Mouse (Mus musculus) layer of hippocampus, postnatal 14 days (tissue): Measurements from ENCODE around the gene Nop56. TPM values are rescaled to one million over a fixed set of nuclear protein-coding genes. Genes with fewer than 3 reads are reported as not detected.

ENCODE experiments used
- DNase-seq, 2 experiments: peaks; one replicate each; pipeline ENCODE4 v3.0.0; 2021 to 2022; ENCODE audit warnings: low spot score in 2 of 2, mixed read lengths in 1 of 2
- long read RNA-seq, 2 experiments: library from polyadenylated mRNA; stranded (forward); transcript quantifications; one replicate each; pipeline ENCODE4 v2.0.0; 2021
- total RNA-seq, 2 experiments: library from RNA; stranded (reverse); gene quantifications; 2 replicates each; pipeline ENCODE4 v1.2.3; 2021

The Nop56 gene
- total RNA-seq: 100 to 1,000 TPM; 131 to 173 TPM
- long read RNA-seq, experiment 1, transcript Nop56-202 (12 exons, 1,877 nt): major isoform, 35 of 78 reads
- long read RNA-seq, experiment 1, partial matches to known transcripts: 17 of 78 reads
- long read RNA-seq, experiment 1, other reads (novel, unspliced or antisense): 26 of 78 reads
- long read RNA-seq, experiment 2, transcript Nop56-202 (12 exons, 1,877 nt): major isoform, 56 of 122 reads
- long read RNA-seq, experiment 2, partial matches to known transcripts: 19 of 122 reads
- long read RNA-seq, experiment 2, other reads (novel, unspliced or antisense): 44 of 122 reads

DNA sequence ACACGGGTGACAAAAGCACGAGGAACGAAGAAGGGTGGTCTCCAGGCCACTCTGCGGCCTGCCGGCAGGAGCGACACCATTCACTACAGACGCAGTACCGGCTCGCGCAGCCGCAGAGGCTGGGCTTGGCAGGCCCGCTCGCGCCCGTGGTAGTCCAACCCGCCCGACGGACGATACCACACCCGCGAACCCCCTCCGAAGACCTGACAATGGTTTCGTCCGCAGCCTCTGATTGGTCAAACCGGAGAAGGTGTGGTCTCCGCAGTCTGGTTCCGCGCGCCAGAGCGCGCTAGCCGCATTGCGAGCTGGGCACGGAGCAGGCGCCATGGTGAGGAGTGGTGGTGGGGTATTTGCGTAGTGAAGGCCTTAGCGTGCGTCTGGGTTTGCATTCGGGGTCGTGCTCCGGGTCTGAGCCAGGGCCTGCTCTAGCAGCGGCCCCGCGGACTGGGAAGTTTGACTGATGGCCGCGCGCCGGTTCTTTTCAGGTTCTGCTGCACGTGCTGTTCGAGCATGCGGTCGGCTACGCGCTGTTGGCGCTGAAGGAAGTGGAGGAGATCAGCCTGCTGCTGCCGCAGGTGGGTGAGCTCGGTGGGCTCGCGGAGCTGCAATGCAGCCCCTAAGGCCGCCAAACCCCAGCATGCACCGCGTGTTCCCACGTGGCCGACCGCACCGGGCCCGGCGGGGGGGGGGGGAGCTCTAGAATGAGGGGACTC, at the start of gene Nop56:
TSS of gene Nop56 (plus strand) at position 282 of the 713 bp plus-strand sequence.
- DNase-seq: peak; percentile 100

GRCm38 (mm10) chr2:130246912-130247311, 27.3 kb upstream of the Nop56 start:
- peak in 1 of 2 experiments; percentile 45 for DNase-seq

- DNase-seq: no peak
These were observed 26.0 kb upstream of the Nop56 start for GRCm38 (mm10) chr2:130248226-130248625.

GRCm38 (mm10) chr2:130256762-130257161, 17.5 kb upstream of the Nop56 start:
- no peak for DNase-seq

DNA sequence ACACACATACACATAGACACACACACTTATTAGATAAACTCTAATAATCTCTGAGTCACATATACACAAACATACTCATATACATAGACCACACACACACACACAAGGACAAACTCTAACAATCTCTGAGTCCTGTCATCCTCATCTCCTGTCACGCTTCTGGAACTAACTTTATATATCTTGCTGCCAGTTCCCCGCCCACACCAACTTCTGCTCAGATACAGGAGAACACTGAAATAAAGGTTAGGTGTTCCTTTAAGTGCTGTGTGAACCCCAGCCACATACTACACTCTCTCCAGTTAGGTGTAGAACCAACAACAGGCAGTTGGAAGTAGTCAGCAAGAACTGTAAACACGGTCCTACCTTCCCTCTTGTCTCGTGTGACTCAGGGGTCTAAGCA, 13.4 kb upstream of the Nop56 start:
- no peak for DNase-seq

DNA sequence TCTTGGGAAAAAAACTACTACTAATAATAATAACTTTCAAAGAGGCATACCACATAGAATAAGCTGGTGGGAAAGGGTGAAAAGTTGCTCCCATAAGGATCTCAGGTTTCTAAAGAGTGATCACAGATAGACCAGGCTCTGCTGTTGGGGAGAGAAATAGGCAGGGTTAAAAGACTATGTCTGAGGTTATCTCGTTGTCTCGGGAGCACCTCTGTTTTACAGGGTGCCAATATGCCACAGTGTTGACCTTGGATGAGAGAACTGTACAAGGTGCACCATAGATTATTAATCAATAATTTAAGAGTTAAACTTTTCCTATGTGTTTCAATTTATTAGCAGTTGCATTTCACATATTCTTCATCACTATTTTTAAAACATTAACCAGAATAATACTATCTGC, 12.3 kb upstream of the Nop56 start:
- no peak for DNase-seq

- no peak for DNase-seq
These were observed 11.8 kb upstream of the Nop56 start for GRCm38 (mm10) chr2:130262398-130262797.

GRCm38 (mm10) chr2:130265520-130265919, 8.7 kb upstream of the Nop56 start:
- no peak for DNase-seq

DNA sequence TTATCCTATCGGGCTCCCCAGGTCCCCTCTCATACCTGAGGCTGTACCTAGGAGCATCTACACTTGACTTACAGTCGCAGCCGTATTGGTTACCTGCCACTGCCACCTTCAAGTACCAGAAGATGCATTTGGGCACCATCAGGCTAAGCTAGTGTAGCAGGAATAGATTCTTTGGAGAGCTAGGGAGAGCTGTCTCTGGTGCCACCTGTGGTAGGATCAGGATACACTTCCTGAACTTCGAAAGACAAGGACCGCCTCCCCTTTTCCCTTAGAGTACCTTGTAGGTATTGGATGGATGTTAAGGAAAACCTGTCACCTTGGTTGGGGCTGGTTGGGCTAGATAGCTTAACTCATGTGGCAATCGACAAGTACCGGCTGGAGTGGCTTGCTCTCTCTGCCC, 6.2 kb upstream of the Nop56 start:
- no peak for DNase-seq

DNA sequence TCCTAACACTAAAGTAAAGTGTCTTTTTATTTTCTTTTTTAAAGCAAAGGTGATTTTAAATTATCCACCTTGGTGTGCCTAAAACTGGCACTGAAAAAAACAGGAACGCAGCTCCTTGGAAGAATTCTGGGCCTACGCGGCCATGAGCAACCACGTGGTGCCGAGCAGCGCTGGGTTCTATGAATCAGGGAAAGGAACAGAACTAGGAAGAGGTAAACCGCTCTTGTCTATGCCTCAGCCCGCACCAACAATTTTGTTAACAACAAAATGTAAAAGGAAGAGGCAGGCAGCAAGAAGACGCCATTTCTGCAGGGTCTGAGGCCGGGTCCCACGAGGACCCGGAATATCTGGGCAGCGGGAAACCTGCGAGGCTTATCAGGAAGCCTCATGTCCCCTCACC, 498 bp upstream of the Nop56 start:
- DNase-seq: peak in 1 of 2 experiments; percentile 30

- DNase-seq: no peak
These were observed 632 bp downstream of the Nop56 start for GRCm38 (mm10) chr2:130274862-130275261.

DNA sequence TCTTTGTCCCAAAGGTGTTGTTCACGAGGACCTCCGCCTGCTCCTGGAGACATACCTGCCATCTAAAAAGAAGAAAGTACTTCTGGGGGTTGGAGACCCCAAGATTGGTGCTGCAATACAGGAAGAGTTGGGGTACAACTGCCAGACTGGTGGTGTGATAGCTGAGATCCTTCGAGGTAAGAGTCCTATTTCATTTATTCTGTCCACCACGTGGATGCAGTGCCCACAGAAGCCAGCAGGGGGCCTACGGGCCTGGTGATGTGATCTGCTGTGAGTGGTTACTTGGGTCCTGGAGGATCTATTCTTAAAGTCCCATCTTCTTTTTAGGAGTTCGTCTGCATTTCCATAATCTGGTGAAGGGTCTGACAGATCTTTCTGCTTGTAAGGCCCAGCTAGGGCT, 1.4 kb downstream of the Nop56 start:
- peak; percentile 56 to 59 for DNase-seq

DNA sequence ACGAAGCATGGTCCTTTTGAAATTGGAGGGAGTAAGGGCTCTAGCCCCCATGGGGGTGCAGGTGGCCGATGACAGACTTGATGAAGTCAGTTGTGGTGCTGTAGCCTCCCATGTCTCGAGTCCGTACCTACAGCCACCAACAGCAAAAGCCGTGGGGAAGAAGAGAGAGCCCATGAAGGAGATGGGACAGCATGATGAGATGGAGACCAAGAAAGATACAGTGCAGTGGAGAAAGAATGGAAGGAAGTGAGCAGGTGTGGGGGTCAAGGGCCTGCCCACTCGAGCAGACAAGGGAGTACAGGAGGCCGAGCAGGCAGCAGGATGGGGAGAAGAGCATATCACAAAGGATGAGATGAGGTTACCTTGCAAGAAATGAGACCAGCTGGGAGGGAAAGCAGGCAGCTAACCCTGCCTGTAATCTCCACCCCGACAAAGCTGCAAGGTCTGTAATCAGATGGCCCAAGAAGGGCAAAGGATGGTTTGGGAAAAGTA, 5.4 kb downstream of the Nop56 start:
- no peak for DNase-seq

DNA sequence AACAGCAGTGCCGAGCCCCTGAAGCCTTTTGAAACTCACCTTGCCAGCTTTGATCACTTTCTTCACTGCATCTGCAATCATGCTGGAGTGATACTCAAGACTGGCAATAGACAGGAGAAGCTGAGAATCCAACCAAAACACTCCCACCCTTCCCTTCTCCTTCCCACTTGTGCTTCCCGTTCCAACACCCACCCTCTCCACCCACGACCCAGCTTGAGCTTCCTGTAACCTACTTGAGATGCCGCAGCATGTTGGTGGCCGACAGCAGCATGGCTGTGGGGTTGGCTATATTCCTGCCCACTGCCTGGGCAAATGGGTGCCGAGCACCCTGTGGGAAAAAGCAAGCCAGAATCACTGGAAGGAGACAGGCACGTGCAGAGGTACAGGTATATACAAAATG, 6.0 kb downstream of the Nop56 start:
- peak in 1 of 2 experiments; percentile 37 for DNase-seq

DNA sequence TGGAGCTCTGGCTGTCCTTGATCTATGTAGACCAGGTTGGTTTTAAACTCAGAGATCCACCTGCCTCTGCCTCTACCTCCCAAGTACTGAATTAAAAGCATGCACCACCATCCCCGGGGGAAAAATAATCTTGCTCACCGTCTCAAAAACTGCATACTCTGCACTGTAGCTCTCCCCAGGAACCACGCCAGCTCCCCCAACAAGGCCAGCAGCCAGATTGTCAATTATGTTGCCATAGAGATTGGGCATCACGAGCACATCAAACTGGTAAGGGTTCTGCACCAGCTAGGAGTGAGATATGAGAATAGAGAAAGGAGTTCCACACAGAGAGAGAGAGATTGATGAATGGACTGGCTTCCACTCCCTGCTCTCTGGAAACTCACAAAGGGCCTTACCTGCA, 6.6 kb downstream of the Nop56 start:
- peak; percentile 43 to 76 for DNase-seq

GRCm38 (mm10) chr2:130283854-130284654, 9.8 kb downstream of the Nop56 start, which contains the start of gene Idh3b:
TSS of gene Idh3b (minus strand) at chr2:130284547.
- DNase-seq: peak; percentile 84 to 93

GRCm38 (mm10) chr2:130289086-130289485, 14.9 kb downstream of the Nop56 start:
- DNase-seq: no peak

- peak; percentile 69 to 86 for DNase-seq
These were observed 17.2 kb downstream of the Nop56 start for GRCm38 (mm10) chr2:130291434-130291833.

- DNase-seq: no peak
These were observed 18.8 kb downstream of the Nop56 start for GRCm38 (mm10) chr2:130293009-130293408.

GRCm38 (mm10) chr2:130293486-130293885, 19.3 kb downstream of the Nop56 start:
- DNase-seq: peak in 1 of 2 experiments; percentile 23

DNA sequence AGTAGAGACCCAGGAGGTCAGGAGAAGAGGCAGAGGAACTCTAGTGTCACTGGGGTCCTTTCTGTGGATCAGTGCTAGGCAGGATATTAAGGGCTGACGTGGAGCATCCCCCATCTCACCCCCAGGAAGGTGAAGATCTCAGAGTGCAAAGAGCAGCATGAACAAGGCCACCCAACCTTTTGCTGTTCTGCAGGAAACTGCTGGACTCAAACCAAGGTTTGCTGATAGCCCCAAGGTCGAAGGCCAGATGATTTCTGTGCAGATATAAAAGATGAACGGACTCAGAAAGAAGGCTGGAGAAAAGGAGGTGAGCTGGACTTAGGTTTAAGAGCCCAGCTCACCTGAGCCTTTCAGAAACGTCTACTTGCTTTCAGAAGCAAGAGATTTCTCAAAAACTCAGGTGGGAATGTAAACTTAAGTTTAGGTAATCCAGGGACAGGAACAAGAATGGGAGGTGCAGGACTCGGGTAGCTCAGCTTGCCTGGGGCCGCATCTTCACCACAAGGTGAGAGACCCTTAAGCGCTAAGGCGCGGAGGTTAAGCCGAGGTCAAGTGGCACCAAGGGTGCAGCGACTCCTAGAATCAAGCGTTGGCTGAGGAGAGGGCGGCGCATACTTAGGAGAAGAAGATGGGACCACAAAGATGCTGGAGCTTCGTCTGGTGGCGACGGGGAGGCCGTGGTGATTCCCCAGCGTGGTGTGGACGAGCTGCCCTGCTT, 20.1 kb downstream of the Nop56 start:
- DNase-seq: peak in 1 of 2 experiments; percentile 27
